20 mouse cellular contexts compared by ENCODE assay signal in the genomic region with DNA sequence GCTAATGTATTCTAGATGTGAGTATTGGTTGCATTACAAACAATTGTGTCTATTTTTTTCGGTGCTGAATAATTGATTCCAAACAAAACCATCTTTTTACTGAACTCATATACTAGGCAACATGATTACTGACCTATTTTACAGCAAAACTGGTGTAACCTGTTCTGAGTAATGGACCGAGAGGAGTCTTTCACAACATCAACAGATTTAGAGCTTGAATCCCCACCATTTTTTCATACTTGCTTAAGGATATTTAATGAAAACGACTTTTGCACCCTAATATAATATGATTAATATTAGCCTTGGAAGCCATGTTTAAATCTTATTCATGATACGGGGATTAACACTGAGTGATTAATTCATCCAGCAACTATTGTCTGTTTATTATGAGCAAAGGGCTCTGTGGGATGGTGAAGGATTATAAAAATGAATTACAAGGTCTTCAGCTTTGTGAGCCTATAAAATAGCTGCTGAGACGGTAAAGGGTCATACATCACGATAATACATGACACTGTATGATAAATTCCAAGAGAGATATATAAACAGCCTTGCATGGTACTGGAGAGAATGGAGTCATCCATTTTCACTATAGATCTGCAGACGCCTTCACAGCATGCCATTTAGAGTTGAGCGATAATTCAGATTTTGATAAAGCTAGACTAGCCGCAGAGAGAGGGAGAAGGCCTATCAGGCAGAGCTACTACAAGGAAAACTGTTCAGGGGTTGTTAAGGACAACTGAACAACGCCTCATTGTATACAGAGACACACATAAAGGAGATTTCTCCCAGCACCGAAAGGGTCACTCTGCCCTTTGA.
DNase-seq lines count a peak whose midpoint lies in the region; ATAC-seq and TF ChIP-seq lines count a peak whose summit lies in the region.
"Had no signal": no experiment of that assay in that cellular context is flagged by ENCODE, and none has a peak within 500 bp of the region (broad histone marks: within the 10 kb centered on the region; RNA-seq: fewer than 3 reads in every experiment).

No protein-coding gene starts in this region.

- no peak overlapping the region for H3K9ac ChIP-seq in midbrain, embryonic 11.5 days (ENCODE audit: low read length)
- no peak overlapping the region for H3K9ac ChIP-seq in midbrain, embryonic 14.5 days (replicated peaks; ENCODE audit: low read length)
- no peak overlapping the region for H3K9ac ChIP-seq in hindbrain, embryonic 13.5 days
- H3K9ac ChIP-seq in midbrain, embryonic 15.5 days, result no peak overlapping the region
- no peak overlapping the region for H3K9ac ChIP-seq in heart, embryonic 12.5 days
- H3K9ac ChIP-seq in heart, adult 2 months (ENCODE audit: low read depth, low read length), result no peak overlapping the region
- H3K9ac ChIP-seq: forebrain, postnatal 0 days; intestine, embryonic 15.5 days; liver, postnatal 0 days had no signal

- peak; percentile 25; the same call in 1 of the 2 replicates for ATAC-seq in midbrain, embryonic 11.5 days (ENCODE audit: low FRiP score)
- ATAC-seq in midbrain, embryonic 14.5 days (ENCODE audit: low FRiP score, low TSS enrichment), result no peak
- ATAC-seq in hindbrain, embryonic 13.5 days (ENCODE audit: low FRiP score), result peak; percentile 69; the same call in 1 of the 2 replicates
- ATAC-seq in midbrain, embryonic 15.5 days (replicated peaks), result 0 out of 2 replicates have a peak, but pooled peaks have one; percentile 11
- ATAC-seq in heart, embryonic 12.5 days (ENCODE audit: insufficient number of reproducible peaks, low FRiP score), result no peak
- ATAC-seq: forebrain, postnatal 0 days; intestine, embryonic 15.5 days; liver, postnatal 0 days had no signal

- H3K9me3 ChIP-seq in midbrain, embryonic 11.5 days (ENCODE audit: control insufficient read depth, low read length), result no peaks in the 10 kb centered on the region
- no peaks in the 10 kb centered on the region for H3K9me3 ChIP-seq in midbrain, embryonic 14.5 days (ENCODE audit: control insufficient read depth, low read length)
- no peaks in the 10 kb centered on the region for H3K9me3 ChIP-seq in hindbrain, embryonic 13.5 days
- no peaks in the 10 kb centered on the region for H3K9me3 ChIP-seq in midbrain, embryonic 15.5 days
- H3K9me3 ChIP-seq in heart, embryonic 12.5 days (replicated peaks), result no peaks in the 10 kb centered on the region
- H3K9me3 ChIP-seq: intestine, embryonic 15.5 days; limb, embryonic 10.5 days had no signal

- TF ChIP-seq CTCF in heart, adult 2 months (IDR thresholded peaks at IDR 0.05), result no peak

- WGBS in midbrain, embryonic 11.5 days, result 77% methylated on average over 11 of the region's 11 CpGs
- 63% methylated on average over 11 of the region's 11 CpGs for WGBS in midbrain, embryonic 14.5 days
- 54% methylated on average over 11 of the region's 11 CpGs for WGBS in hindbrain, embryonic 13.5 days
- WGBS in midbrain, embryonic 15.5 days, result 58% methylated on average over 11 of the region's 11 CpGs
- 77% methylated on average over 11 of the region's 11 CpGs for WGBS in heart, embryonic 12.5 days
- WGBS in heart, adult 2 months, result 79% methylated on average over 11 of the region's 11 CpGs

- no peak for TF ChIP-seq EP300 in heart, adult 2 months (IDR thresholded peaks at IDR 0.05; ENCODE audit: insufficient read depth, low read depth, low read length)

- no peaks in the 10 kb centered on the region for H3K4me1 ChIP-seq in midbrain, embryonic 11.5 days (ENCODE audit: control insufficient read depth, insufficient read depth, low read length)
- H3K4me1 ChIP-seq in midbrain, embryonic 14.5 days (ENCODE audit: control insufficient read depth, insufficient read depth, low read length), result no peaks in the 10 kb centered on the region
- peaks cover 9% of the 10 kb centered on the region for H3K4me1 ChIP-seq in hindbrain, embryonic 13.5 days (replicated peaks)
- H3K4me1 ChIP-seq in midbrain, embryonic 15.5 days, result 0 out of 2 replicates have a peak, but pooled peaks cover 4% of the 10 kb centered on the region
- no peaks in the 10 kb centered on the region for H3K4me1 ChIP-seq in heart, embryonic 12.5 days (replicated peaks)
- H3K4me1 ChIP-seq in heart, adult 2 months (ENCODE audit: control insufficient read depth, insufficient read depth, low read length), result no peaks in the 10 kb centered on the region
- H3K4me1 ChIP-seq: intestine, embryonic 15.5 days; limb, embryonic 10.5 days had no signal

- no peaks in the 10 kb centered on the region for H3K27me3 ChIP-seq in midbrain, embryonic 11.5 days (ENCODE audit: control insufficient read depth, insufficient read depth, low read length)
- H3K27me3 ChIP-seq in midbrain, embryonic 14.5 days (ENCODE audit: control insufficient read depth, insufficient read depth, low read length), result no peaks in the 10 kb centered on the region
- no peaks in the 10 kb centered on the region for H3K27me3 ChIP-seq in hindbrain, embryonic 13.5 days
- no peaks in the 10 kb centered on the region for H3K27me3 ChIP-seq in midbrain, embryonic 15.5 days (replicated peaks)
- no peaks in the 10 kb centered on the region for H3K27me3 ChIP-seq in heart, embryonic 12.5 days (replicated peaks)
- no peaks in the 10 kb centered on the region for H3K27me3 ChIP-seq in heart, adult 2 months (ENCODE audit: control insufficient read depth, insufficient read depth, low read length)
- H3K27me3 ChIP-seq: intestine, embryonic 15.5 days had no signal

- H3K36me3 ChIP-seq in midbrain, embryonic 11.5 days (ENCODE audit: control insufficient read depth, insufficient read depth, low read length), result no peaks in the 10 kb centered on the region
- H3K36me3 ChIP-seq in midbrain, embryonic 14.5 days (ENCODE audit: control insufficient read depth, insufficient read depth, low read length), result no peaks in the 10 kb centered on the region
- H3K36me3 ChIP-seq in hindbrain, embryonic 13.5 days, result no peaks in the 10 kb centered on the region
- H3K36me3 ChIP-seq in midbrain, embryonic 15.5 days (replicated peaks), result no peaks in the 10 kb centered on the region
- H3K36me3 ChIP-seq in heart, embryonic 12.5 days, result no peaks in the 10 kb centered on the region
- H3K36me3 ChIP-seq in heart, adult 2 months (ENCODE audit: control insufficient read depth, insufficient read depth, low read length), result no peaks in the 10 kb centered on the region
- H3K36me3 ChIP-seq: intestine, embryonic 15.5 days; limb, embryonic 10.5 days had no signal

- no peaks in the 10 kb centered on the region for H3K79me2 ChIP-seq in heart, adult 2 months (replicated peaks; ENCODE audit: control insufficient read depth, insufficient read depth, low read length)

- DNase-seq in midbrain, embryonic 11.5 days (ENCODE audit: low spot score, missing footprints), result no peak
- DNase-seq in midbrain, embryonic 14.5 days, result no peak
- no peak for DNase-seq in right cerebral cortex, adult 2 months (ENCODE audit: low spot score in 2 of 2)
- DNase-seq in heart, adult 2 months, result no peak
- DNase-seq: adrenal gland, adult 2 months; cerebellum, adult 11 months; cerebellum, postnatal 14 days; forebrain, postnatal 0 days; gastrocnemius, adult 2 months; heart, adult 11 months; heart, postnatal 36 days; kidney, postnatal 10 days; liver, postnatal 0 days; lung, postnatal 10 days had no signal

- no peak for TF ChIP-seq POLR2A in heart, adult 2 months (IDR thresholded peaks at IDR 0.05; ENCODE audit: insufficient read depth, low read depth, low read length)

- H3K4me2 ChIP-seq in midbrain, embryonic 11.5 days, result no peak overlapping the region
- no peak overlapping the region for H3K4me2 ChIP-seq in midbrain, embryonic 14.5 days (ENCODE audit: low read length)
- H3K4me2 ChIP-seq in hindbrain, embryonic 13.5 days, result no peak overlapping the region
- no peak overlapping the region for H3K4me2 ChIP-seq in midbrain, embryonic 15.5 days
- H3K4me2 ChIP-seq in heart, embryonic 12.5 days, result no peak overlapping the region
- H3K4me2 ChIP-seq: intestine, embryonic 15.5 days had no signal

- no peak overlapping the region for H3K4me3 ChIP-seq in midbrain, embryonic 11.5 days (ENCODE audit: low read depth, low read length)
- H3K4me3 ChIP-seq in midbrain, embryonic 14.5 days (replicated peaks; ENCODE audit: low read depth, low read length), result no peak overlapping the region
- no peak overlapping the region for H3K4me3 ChIP-seq in hindbrain, embryonic 13.5 days
- H3K4me3 ChIP-seq in midbrain, embryonic 15.5 days, result no peak overlapping the region
- no peak overlapping the region for H3K4me3 ChIP-seq in heart, embryonic 12.5 days
- no peak overlapping the region for H3K4me3 ChIP-seq in heart, adult 2 months
- H3K4me3 ChIP-seq: gastrocnemius, adult 2 months; intestine, embryonic 15.5 days; limb, embryonic 10.5 days had no signal

- intact Hi-C loops in heart, adult 2 months (cut with DNase I), result no loop called here

- no peak overlapping the region for H3K27ac ChIP-seq in midbrain, embryonic 11.5 days (ENCODE audit: low read depth, low read length)
- no peak overlapping the region for H3K27ac ChIP-seq in midbrain, embryonic 14.5 days (replicated peaks; ENCODE audit: low read depth, low read length)
- H3K27ac ChIP-seq in hindbrain, embryonic 13.5 days, result peak overlapping the region; percentile 67
- no peak overlapping the region for H3K27ac ChIP-seq in midbrain, embryonic 15.5 days
- no peak overlapping the region for H3K27ac ChIP-seq in heart, embryonic 12.5 days (ENCODE audit: poor library complexity, severe bottlenecking)
- no peak overlapping the region for H3K27ac ChIP-seq in heart, adult 2 months
- H3K27ac ChIP-seq: gastrocnemius, adult 2 months; intestine, embryonic 15.5 days; limb, embryonic 10.5 days; stomach, postnatal 0 days had no signal

Comparison
In these comparisons a context has a peak if more than half of its experiments do, and no peak if none do; other contexts are left out.
1. ATAC-seq: peak in midbrain, embryonic 11.5 days (single experiment), hindbrain, embryonic 13.5 days (single experiment) and midbrain, embryonic 15.5 days (single experiment); none in midbrain, embryonic 14.5 days (single experiment) and heart, embryonic 12.5 days (single experiment).